Mouse (Mus musculus) layer of hippocampus, adult 18-20 months (tissue): Measurements from ENCODE around the gene Iqcn. TPM values are rescaled to one million over a fixed set of nuclear protein-coding genes. Genes with fewer than 3 reads are reported as not detected.

Experiments used
- DNase-seq, 2 experiments: peaks; one replicate each; pipeline ENCODE4 v3.0.0; 2022; ENCODE audit warnings: low spot score in 2 of 2
- total RNA-seq, 2 experiments: library from RNA; stranded (reverse); gene quantifications; 2 replicates each; pipeline ENCODE4 v1.2.3; 2021

Iqcn gene
- total RNA-seq, 2 experiments from 2014 or later = 0.07 TPM; not detected in 1

DNA sequence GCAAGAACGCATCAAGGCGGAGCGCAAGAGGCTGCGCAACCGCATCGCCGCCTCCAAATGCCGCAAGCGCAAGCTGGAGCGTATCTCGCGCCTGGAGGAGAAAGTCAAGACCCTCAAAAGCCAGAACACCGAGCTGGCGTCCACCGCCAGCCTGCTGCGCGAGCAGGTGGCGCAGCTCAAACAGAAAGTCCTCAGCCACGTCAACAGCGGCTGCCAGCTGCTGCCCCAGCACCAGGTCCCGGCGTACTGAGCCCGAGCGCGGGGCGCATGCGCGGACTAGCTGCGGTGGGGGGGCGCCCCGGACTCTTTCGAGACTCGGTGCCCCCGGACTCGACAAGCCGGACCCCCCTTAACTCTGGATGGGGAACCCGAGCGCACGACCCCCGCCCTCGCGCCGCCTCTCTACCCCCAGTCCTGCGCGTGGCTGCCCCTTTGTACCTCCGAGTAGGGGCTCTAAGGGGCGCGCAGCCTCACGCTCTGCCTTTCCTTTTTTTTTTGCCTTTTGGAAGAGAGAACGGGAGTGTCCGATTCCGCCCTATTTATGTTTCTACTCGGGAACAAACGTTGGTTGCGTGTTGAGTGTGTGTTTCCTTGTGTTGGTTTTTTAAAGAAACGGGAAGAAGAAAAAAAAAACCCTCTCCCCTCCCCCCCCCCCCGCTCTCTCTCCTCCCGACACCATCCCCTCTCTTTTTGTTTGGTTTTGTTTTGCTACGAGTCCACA, 3.3 kb upstream of the Iqcn start:
- DNase-seq = peak; percentile 76 to 87

DNA sequence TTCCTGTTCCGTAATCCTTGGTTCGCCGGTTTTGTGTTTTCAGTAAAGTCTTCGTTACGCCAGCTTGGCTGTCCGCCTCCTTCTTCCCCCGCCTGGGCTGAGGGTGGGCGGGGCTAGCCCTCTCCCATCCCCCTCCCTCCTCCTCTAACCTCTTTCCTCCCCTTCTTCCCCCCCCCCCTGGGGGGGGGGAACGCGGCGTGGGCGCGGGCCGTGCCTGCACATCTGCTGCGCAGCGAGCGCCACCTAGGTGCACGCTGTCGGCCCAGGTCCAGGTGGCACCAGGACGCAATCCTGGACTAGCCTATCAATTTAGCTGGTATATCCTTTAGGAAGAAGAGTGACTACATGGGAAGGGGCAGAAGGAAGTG, 2.7 kb upstream of the Iqcn start:
- peak; percentile 73 to 89 for DNase-seq

DNA sequence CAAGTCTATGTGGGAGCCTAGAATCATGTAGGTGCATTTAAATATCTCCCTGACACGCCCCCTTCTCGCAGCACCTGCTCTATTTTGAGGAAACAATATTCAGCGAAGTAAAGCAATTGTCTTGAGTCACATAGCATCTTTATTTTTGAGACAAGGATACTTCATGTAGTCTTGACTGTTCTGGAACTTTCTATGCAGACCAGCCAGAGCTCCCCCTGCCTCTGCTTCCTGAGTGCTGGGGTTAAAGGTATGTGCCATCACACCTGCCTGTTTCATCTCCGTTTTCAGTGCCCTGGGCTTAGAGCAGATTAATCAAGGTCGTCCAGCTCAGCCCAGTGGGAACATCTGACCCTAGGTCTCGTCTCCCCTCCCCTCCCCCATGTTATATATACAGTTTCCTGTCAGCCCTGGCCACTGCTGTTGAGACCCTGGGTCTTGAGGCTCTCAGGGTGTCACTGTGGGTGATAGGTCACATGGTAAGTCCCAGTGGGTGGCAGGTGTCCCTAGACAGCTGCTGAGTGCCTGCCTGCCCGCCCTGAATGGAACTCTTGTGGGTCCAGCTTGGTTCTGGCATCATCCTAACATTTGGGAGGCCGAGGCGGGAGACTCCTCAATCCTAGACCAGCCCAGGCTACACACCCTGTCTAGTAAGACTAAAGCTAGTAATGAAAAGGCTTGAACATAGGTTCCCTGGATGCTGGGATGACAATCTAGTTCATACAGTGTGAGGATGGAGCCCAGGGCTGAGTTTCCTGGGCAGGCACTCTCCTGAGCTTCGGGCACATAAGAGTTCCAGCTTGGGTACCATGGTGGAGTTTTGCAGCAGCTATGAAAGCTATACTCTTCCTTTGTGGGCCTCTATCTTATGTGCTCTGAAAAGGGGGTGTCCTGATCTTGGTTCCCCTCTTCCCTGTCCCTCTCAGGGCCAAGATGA, 1.9 kb upstream of the Iqcn start:
- DNase-seq = no peak

DNA sequence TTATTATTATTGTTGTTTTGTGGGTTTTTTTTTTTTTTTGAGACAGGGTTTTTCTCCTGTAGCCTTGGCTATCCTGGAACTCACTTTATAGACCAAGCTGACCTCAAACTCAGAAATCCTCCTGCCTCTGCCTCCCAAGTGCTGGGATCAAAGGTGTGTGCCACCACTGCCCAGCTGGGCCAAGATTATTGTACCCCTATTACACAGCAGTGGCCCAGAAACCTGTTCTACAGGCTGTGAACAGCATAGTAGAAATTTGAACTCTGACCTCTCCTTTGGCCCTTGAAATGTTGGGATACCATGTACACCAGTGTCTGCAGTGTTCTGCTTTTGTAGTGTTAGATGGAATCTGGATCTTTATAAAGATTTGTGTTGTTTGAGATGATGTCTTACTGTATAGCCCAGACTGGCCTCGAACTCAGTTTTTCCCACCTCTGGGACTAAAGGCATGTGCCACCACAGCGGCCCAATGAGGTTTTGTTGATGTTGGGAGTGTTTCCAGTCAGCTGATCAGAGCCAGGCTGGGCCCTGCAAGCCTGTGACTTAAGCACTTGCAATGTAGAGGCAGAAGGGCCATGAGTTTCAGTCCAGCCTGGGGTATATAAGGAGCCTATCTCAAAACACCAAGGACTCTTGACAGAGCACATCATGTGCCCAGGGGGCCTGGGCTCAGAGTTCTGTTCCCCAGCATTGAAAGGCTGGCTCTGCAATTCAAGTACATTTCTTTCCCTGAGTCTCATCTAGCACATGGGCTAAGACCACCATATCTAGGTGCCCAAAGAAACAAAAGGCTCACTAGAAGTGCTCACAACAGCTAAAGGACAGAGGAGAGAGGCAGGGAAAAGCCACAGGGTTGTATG, 1.0 kb upstream of the Iqcn start:
- no peak for DNase-seq

DNA sequence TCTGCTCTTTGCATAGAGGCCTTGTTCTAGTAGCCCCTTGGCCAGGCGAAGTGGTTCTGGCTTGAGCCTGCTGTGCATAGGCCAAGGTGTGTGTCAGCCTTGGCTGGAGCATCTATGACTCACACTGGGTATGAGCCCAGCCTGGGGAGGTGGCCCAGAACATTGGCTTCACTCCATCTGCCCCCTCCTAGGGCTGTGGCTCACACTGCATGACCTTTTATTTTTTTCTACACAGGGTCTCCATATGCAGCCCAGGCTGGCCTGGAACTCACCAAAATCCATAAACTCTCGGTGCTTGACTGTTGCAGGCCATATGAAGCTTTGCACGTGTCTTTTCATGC, 445 bp upstream of the Iqcn start:
- DNase-seq = peak in 1 of 2 experiments; percentile 59

DNA sequence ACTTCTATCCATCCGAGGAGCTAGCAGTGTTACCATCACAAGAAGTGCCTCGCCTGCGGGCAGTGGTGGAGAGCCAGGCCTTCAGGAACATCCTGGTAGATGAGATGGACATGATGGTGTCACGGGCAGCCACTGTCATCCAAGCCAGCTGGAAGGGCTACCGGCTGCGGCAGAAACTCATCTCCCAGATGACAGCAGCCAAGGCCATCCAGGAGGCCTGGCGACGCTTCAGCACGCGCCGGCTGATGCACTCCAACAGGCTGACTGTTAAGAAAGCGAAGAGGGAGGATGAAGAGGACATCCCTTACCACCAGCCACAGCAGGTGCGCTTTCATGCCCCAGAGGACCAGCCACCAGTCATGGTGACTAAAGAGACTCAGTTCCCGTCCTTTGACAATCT, 5.0 kb downstream of the Iqcn start:
- DNase-seq = no peak

DNA sequence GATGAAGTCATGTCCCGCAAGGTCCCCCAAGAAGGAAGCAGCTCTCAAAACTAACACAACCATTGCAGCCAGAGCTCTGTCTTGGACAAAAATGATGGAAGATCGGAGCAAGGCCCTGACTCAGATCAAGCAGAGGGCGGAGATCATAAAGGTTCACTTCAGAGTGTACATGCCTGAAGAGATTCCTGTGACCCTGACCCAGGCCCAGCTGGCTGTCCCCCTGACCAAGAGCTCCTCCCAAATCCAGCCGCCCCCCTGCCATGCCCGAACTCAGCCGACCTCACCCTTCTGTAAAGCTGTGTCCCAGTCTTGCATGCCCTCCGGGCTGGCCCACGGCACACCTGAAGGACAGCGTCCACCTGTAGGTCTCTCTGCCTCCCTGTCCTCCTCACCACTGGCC, 6.5 kb downstream of the Iqcn start:
- DNase-seq = no peak

DNA sequence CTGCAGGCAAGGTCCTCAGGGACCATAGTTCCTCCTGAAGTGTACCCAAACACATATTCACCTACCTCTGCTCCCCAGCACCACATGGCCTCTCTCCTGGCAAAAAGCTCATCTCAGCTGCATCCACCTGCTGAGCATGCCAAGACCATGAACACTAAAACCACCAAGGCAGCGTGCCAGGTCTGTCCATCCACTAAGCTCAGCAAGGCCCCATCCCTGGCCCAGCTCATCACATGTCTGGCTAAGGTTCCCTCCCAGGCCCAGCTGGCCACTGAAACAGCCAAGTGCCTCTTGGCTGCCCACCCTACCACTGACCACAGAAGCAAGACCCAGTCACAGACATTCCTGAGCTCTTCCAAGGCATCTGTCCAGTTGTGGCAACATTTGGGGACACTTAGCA, 7.0 kb downstream of the Iqcn start:
- no peak for DNase-seq

DNA sequence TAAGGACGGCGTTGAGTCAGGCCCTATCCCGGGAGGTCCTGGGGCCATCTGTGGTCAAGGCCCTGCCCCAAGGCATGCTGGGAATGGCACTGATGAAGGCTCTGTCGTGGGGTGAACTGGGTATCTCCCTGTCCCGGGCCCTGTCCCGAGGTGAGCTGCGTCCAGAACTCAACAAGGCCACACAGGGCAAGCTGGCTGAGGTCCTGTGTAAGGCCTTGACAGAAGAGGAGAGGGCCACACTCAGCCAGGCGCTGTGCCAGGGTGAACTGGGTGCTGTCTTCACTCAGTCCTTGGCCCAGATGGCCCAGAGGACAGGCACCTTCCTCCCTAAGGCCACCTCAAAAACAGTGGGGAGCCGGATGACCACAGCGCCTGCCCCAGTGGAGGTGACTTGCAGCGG, 7.8 kb downstream of the Iqcn start:
- DNase-seq = no peak

DNA sequence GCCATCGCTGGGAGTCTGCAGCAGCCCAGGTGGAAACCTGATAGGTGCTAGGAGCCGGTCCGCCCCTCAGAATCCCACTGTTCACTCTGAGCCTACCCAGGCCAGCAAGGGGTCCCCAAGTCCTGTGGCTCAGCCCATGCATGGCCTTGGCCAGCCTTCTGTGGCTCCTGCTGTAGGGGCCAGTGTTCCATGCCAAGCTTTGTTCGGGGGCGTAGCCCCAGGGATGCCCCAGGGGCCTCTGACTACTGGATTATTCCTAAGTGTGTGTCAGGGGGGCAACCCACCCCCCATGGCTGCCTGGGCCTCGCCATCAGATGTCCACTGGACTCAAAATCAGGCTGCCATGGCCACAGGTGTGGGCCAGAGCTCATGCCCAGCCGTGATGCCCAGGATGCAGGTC, 10.7 kb downstream of the Iqcn start:
- no peak for DNase-seq

DNA sequence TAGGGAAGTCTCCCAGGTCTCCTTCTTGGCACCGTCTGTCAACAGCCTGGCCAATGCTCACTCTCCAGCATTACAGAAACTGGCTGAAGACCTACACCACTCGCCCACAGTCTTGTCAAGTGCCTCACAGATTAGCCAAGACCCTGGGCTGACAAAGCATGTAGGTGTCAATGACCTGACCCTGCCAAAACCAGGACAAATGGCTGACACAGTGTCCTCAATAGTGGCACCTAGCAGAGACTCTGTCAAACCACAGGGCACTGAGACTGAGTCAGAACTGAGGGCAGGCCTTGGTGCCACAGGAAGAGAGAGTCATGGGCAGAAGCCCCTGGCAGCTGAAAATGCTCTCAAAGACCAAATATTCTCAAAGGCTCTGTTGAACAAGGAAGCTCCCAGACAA, 11.8 kb downstream of the Iqcn start:
- no peak for DNase-seq

DNA sequence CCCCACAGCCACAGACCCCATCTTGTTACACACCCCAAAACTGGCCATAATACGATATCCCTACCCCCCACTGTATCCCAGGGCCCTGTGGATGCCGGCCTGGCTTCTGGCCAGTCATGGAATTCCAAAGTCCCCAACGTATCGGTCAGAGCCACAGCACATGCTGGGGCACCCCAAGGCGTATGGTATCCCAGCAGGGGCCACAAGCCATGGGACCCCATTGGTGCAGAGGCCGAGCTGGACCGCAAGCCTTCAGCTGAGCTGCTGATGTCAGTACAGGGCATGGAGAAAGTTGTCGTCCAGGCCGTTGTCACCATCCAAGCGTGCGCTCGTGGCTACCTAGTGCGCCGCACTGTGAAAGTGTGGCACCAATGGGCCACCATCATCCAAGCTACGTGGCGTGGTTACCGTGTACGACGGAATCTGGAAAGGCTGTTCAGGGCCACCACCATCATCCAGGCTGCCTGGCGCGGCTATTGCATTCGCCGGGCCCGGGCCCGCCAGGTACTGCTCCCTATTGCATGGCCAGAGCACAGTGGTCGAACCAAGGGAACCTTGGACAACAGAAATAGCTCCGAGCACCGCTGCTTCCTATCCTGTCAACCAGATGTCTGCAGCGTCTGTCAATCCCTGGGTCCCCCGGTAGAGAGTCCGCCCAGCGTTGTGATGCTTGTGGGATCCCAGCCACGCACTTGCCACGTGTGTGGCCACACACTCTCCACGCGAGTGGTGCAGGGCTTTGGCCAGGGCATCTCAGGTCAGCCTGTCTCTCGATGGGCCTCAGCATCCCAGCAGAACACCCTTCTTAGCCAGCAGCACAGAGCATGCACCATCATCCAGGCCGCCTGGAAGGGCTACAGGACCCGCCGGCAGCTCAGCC, 13.5 kb downstream of the Iqcn start:
- no peak for DNase-seq

DNA sequence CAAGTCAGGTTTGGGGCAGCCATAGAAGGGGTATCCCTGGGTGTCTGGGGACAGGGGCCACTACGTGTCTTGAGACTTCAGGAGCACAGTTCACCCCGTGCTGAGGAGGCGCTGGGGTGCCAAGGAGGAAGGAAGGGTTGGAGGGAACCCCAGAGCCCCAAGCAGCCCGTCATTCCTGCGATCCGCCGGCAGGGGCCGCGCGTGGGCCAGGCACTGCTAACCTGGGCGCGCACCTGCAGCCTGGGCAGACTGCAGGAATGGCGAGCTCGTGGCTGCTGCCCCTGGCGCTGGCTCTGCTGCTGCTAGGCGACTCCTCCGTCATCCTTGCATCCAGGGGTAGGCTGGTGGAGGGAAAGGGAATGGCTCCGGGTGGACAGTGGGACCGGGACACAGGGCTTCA, 15.0 kb downstream of the Iqcn start, which contains the start of gene Gm3336:
Gene Gm3336 (plus strand): TSS at position 247 of the 400 bp plus-strand sequence.
- DNase-seq = peak in 1 of 2 experiments; percentile 55

DNA sequence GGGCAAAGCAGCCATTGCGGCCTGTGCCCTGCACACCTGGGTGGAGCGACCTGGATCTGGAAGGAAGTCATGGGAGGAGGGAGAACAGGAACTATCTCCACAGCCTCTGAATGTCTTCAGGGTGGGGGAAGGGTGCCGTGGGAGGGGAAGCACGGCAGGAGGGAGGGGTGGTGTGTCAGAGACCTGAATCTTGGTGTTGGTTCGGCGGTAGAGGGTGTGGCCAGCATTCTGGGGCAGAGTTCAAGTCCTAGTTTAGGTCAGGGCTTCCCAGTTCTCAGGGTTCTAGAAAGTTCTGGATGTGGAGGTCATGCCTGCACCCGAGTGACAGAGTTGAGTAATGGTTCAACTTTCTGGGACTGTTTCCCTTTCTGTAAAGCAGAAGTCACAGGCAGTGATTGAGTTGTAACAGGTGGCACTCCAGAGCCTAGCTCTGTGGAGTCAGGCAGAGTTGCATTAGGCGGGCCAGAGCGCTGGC, 16.6 kb downstream of the Iqcn start:
- no peak for DNase-seq

DNA sequence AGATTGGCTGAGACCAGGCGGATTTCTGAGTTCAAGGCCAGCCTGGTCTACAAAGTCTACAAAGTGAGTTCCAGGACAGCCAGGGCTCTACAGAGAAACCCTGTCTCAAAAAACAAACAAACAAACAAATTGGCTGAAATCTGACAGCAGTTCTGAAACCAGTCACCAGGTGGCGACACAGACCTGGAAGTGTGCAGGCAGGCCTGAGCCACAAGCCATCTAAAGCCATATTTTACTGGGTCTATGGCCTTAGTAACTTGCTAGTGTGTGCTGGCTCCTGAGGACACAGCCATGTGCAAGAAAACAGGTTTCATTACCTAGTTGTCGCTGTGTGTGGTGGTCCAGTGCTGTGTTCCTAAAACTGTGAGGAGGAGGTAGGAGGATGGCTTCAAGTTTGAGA, 17.5 kb downstream of the Iqcn start:
- DNase-seq = peak; percentile 50 to 84

DNA sequence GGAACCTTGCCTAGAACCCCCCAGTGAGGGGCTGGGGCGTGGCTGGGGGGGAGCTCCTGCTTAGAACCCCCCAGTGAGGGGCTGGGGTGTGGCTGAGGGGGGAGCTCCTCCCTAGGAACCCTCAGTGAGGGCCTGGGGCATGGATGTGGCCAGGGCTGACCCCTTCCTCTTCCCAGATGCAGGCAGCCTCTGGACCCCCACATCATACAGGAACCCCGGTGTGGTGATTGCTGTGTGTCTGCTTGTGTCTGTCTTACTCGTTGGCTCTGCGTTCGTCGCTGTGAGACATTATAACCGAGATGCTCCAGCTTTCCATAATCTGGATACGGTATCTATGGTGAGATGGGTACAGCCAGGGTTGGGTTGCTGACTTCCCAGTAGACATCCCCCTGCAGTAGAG, 18.3 kb downstream of the Iqcn start:
- DNase-seq = no peak

DNA sequence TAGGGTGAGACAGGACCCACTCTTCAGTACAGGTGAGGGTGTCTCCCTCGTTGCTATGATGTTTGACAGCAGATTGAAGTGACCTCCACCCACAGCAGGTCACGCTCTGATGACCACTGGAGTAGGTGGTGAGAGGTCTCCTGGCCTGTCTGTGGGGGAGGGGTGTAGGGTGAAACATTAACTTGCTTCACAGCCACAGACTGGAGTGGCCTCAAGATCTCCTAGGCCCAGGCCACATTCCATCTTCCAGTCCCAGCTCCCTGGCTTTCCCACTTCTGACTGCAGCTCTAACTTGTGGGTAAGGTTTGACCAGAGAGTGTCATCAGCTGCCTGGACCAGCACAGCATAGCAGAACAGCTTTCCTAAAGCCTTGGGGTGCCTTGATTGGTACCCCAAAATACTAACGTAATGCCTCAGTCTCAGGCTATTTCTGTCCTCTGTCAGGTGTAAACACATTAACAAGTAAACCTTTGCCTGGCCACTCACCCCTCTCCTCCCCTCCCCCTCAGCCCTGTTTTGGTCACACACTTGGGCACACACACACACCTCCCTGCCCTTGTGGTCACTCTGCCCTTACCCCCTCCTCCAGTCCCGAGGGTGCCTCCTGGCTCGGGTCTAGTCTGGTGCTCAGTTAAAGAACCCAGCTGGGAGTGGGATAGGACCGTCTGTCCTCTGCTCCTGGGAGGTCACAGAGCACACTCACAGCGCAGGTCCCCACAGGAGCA, 20.4 kb downstream of the Iqcn start, which contains the start of gene Pde4c:
Gene Pde4c (plus strand): TSS at position 235 of the 725 bp plus-strand sequence.
- DNase-seq = no peak

DNA sequence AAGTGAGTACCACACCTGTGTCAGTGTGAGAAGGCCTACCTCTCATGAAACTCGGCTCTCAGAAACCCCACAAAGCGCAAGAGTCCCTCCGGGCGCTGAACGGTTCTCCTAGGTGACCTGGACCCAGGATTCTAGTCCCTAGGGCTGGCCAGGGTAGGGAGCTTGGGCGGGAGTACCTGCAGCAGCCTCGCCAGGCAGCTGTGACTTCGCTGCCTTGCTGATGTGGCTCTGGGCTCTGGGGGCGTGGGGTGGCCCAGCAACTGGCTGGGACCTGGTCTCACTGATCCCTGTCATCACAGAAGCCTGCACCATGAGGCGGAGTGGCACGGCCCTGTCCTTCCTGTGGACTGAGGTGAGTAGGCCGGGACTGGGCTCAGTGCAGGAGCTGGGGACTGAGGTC, 21.0 kb downstream of the Iqcn start:
- no peak for DNase-seq

DNA sequence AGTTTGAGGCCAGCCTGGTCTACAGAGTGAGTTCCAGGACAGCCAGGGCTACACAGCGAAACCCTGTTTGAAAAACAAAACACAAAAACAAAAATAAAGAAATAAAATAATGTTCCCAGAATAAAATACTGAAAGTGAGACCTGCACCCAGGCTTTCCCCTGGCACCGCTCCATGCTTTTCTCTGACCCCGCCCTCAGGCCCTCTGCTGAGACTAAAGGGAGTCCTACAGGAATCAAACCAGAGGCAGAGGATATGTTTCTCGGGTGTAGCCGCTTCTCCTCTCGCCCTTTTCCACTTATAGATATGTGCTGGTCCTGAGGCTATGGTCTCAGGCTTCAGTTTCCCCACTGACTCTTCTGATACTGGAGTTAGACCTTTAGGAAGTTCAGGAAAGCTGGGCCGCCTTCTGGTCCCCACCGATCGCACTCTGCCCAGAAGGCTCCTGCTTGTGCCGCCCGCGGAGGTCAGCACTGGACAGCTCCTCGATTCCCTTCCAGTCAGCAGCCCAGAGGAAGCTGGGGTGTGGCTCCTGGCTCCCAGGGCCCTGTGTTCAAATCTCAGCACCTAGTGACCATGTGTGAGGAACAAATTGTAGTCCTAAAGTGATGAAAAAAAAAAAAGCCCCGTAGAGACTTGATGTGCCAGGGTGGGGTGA, 22.7 kb downstream of the Iqcn start:
- DNase-seq = no peak
